Mouse (Mus musculus): ENCODE results near the gene Slc8a1. TPM values are rescaled to one million over a fixed set of nuclear protein-coding genes. Genes with fewer than 3 reads are reported as not detected.

Gene Slc8a1
- polyA plus RNA-seq, 1 experiment from 2014 or later = 9.2 TPM

- no peak overlapping the region for H3K4me3 ChIP-seq (ENCODE audit: low read depth, low read length)
- H3K27ac ChIP-seq (ENCODE audit: low read depth, low read length) = no peak overlapping the region
- H3K4me1 ChIP-seq (ENCODE audit: control insufficient read depth, insufficient read depth, low read length) = 0 out of 2 replicates have a peak, but pooled peaks cover 2% of the 10 kb centered on the region
- DNase-seq (ENCODE audit: low spot score) (no peak), ATAC-seq (no peak)
- WGBS = 83% methylated on average over 5 of the region's 5 CpGs
- H3K9me3 ChIP-seq (replicated peaks; ENCODE audit: control insufficient read depth, low read length) = no peaks in the 10 kb centered on the region
- no peak overlapping the region for H3K9ac ChIP-seq (ENCODE audit: low read length)
- H3K36me3 ChIP-seq (ENCODE audit: control insufficient read depth, insufficient read depth, low read length) = no peaks in the 10 kb centered on the region
- H3K4me2 ChIP-seq (ENCODE audit: low read length) = no peak overlapping the region
- no peaks in the 10 kb centered on the region for H3K27me3 ChIP-seq (replicated peaks; ENCODE audit: control insufficient read depth, insufficient read depth, low read length)
Observed at GRCm38 (mm10) chr17:81618461-81618860, 119.7 kb downstream of the Slc8a1 start.

- no peak overlapping the region for H3K9ac ChIP-seq (ENCODE audit: low read length)
- DNase-seq (ENCODE audit: low spot score) (peak; percentile 24), ATAC-seq (no peak)
- H3K4me2 ChIP-seq (ENCODE audit: low read length) = no peak overlapping the region
- no peak overlapping the region for H3K4me3 ChIP-seq (ENCODE audit: low read depth, low read length)
- no peaks in the 10 kb centered on the region for H3K27me3 ChIP-seq (replicated peaks; ENCODE audit: control insufficient read depth, insufficient read depth, low read length)
- 79% methylated on average over 4 of the region's 4 CpGs for WGBS
- 0 out of 2 replicates have a peak, but pooled peaks cover 2% of the 10 kb centered on the region for H3K4me1 ChIP-seq (ENCODE audit: control insufficient read depth, insufficient read depth, low read length)
- H3K36me3 ChIP-seq (ENCODE audit: control insufficient read depth, insufficient read depth, low read length) = no peaks in the 10 kb centered on the region
- H3K9me3 ChIP-seq (replicated peaks; ENCODE audit: control insufficient read depth, low read length) = no peaks in the 10 kb centered on the region
- H3K27ac ChIP-seq (ENCODE audit: low read depth, low read length) = no peak overlapping the region
Observed at GRCm38 (mm10) chr17:81616326-81616725, 121.9 kb downstream of the Slc8a1 start.

DNA sequence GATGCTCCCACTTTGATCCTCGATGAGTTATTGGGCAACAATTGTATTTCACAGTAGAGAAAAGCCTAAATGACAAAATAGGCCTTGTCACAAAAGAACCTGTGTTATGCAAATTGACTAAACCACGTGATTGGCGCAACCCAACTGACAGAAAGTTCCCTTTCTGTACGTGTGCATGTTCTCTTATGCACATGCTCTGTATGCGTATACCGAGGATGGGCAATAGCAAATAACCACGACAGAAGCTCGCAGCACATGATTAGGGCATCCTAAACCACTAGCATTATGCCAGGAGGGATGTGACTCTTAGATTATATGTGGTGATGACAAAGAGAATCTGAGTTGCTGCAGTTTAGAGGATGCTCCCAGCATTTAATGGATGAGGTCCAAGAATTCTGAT lies 122.8 kb downstream of the Slc8a1 start:
- Histone ChIP-seq H3K4me3 (ENCODE audit: low read depth, low read length) (no peak overlapping the region), H3K36me3 (ENCODE audit: control insufficient read depth, insufficient read depth, low read length) (no peaks in the 10 kb centered on the region), H3K4me2 (ENCODE audit: low read length) (no peak overlapping the region), H3K4me1 (ENCODE audit: control insufficient read depth, insufficient read depth, low read length) (no peaks in the 10 kb centered on the region), H3K9me3 (replicated peaks; ENCODE audit: control insufficient read depth, low read length) (no peaks in the 10 kb centered on the region), H3K27me3 (replicated peaks; ENCODE audit: control insufficient read depth, insufficient read depth, low read length) (no peaks in the 10 kb centered on the region), H3K9ac (ENCODE audit: low read length) (no peak overlapping the region), H3K27ac (ENCODE audit: low read depth, low read length) (no peak overlapping the region)
- ATAC-seq = no peak
- 80% methylated on average over 8 of the region's 8 CpGs for WGBS
- no peak for DNase-seq (ENCODE audit: low spot score)

- H3K4me2 ChIP-seq (ENCODE audit: low read length) = no peak overlapping the region
- H3K36me3 ChIP-seq (ENCODE audit: control insufficient read depth, insufficient read depth, low read length) = no peaks in the 10 kb centered on the region
Observed at GRCm38 (mm10) chr17:81607515-81607914, 130.7 kb downstream of the Slc8a1 start.

DNA sequence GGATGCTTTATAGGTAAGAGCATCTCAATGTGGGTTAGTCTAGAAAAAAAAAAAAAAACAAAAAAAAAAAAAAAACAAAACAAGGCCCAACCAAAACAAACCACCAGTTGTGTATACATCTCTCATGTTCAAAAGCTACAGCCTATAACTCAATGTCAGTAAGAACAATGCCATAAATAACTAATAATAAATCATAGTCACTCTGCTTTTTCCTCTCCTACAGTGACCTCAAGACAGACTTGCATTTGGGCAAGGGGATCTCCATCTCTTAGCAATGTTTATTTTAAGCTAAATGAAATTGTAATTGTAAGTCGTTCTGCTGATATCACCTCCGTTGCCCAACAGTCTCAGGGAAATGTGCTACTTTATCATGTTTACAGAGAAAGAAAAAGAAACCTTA lies 132.1 kb downstream of the Slc8a1 start:
- no peak overlapping the region for H3K9ac ChIP-seq (ENCODE audit: low read length)
- H3K27me3 ChIP-seq (replicated peaks; ENCODE audit: control insufficient read depth, insufficient read depth, low read length) = no peaks in the 10 kb centered on the region
- ATAC-seq = no peak
- DNase-seq (ENCODE audit: low spot score) = no peak
- H3K27ac ChIP-seq (ENCODE audit: low read depth, low read length) = no peak overlapping the region
- H3K4me3 ChIP-seq (ENCODE audit: low read depth, low read length) = no peak overlapping the region
- 97% methylated on average over 2 of the region's 2 CpGs for WGBS
- no peaks in the 10 kb centered on the region for H3K9me3 ChIP-seq (replicated peaks; ENCODE audit: control insufficient read depth, low read length)
- no peaks in the 10 kb centered on the region for H3K36me3 ChIP-seq (ENCODE audit: control insufficient read depth, insufficient read depth, low read length)
- no peaks in the 10 kb centered on the region for H3K4me1 ChIP-seq (ENCODE audit: control insufficient read depth, insufficient read depth, low read length)
- no peak overlapping the region for H3K4me2 ChIP-seq (ENCODE audit: low read length)

More at GRCm38 (mm10) chr17:81607515-81607914, 130.7 kb downstream of the Slc8a1 start:
- ATAC-seq (no peak), DNase-seq (ENCODE audit: low spot score) (no peak)
- Histone ChIP-seq H3K4me1 (ENCODE audit: control insufficient read depth, insufficient read depth, low read length) (no peaks in the 10 kb centered on the region), H3K9me3 (replicated peaks; ENCODE audit: control insufficient read depth, low read length) (no peaks in the 10 kb centered on the region), H3K27me3 (replicated peaks; ENCODE audit: control insufficient read depth, insufficient read depth, low read length) (no peaks in the 10 kb centered on the region), H3K27ac (ENCODE audit: low read depth, low read length) (no peak overlapping the region), H3K9ac (ENCODE audit: low read length) (no peak overlapping the region), H3K4me3 (ENCODE audit: low read depth, low read length) (no peak overlapping the region)
- whole genome bisulfite sequencing = 72% methylated on average over 3 of the region's 3 CpGs

- WGBS = 64% methylated on average over 4 of the region's 4 CpGs
- H3K4me2 ChIP-seq (ENCODE audit: low read length) = no peak overlapping the region
- H3K9ac ChIP-seq (ENCODE audit: low read length) = no peak overlapping the region
- DNase-seq (ENCODE audit: low spot score) (no peak), ATAC-seq (no peak)
- H3K36me3 ChIP-seq (ENCODE audit: control insufficient read depth, insufficient read depth, low read length) = no peaks in the 10 kb centered on the region
- H3K9me3 ChIP-seq (replicated peaks; ENCODE audit: control insufficient read depth, low read length) = no peaks in the 10 kb centered on the region
- H3K4me3 ChIP-seq (ENCODE audit: low read depth, low read length) = no peak overlapping the region
- H3K27ac ChIP-seq (ENCODE audit: low read depth, low read length) = no peak overlapping the region
- no peaks in the 10 kb centered on the region for H3K27me3 ChIP-seq (replicated peaks; ENCODE audit: control insufficient read depth, insufficient read depth, low read length)
- H3K4me1 ChIP-seq (ENCODE audit: control insufficient read depth, insufficient read depth, low read length) = no peaks in the 10 kb centered on the region
Observed at GRCm38 (mm10) chr17:81605219-81605660, 132.9 kb downstream of the Slc8a1 start.

DNA sequence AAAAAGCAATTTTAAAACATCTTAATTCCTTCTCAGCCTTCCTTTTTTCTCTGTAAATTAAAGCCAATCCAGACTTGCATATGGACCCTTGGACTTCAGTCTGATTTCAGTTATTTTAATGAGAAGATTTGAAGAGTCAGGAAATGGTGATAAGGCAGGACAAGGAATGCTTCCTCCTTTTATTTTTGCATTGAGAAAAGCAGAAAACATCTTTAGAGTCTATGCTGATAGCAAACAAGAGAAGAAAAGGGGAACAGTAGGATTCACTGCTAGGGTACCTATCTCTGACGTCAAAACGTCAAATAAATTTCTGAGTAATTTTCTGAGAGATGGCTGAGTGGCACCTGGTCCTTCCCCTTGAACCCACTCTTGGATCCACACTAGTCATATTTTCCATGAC lies 139.1 kb downstream of the Slc8a1 start:
- no peaks in the 10 kb centered on the region for H3K27me3 ChIP-seq (replicated peaks; ENCODE audit: control insufficient read depth, insufficient read depth, low read length)
- H3K36me3 ChIP-seq (ENCODE audit: control insufficient read depth, insufficient read depth, low read length) = no peaks in the 10 kb centered on the region
- H3K4me1 ChIP-seq (ENCODE audit: control insufficient read depth, insufficient read depth, low read length) = no peaks in the 10 kb centered on the region
- H3K27ac ChIP-seq (ENCODE audit: low read depth, low read length) = no peak overlapping the region
- H3K4me2 ChIP-seq (ENCODE audit: low read length) = no peak overlapping the region
- H3K9ac ChIP-seq (ENCODE audit: low read length) = no peak overlapping the region
- DNase-seq (ENCODE audit: low spot score) = no peak
- no peak overlapping the region for H3K4me3 ChIP-seq (ENCODE audit: low read depth, low read length)
- 89% methylated on average over 2 of the region's 2 CpGs for WGBS
- no peak for ATAC-seq
- no peaks in the 10 kb centered on the region for H3K9me3 ChIP-seq (replicated peaks; ENCODE audit: control insufficient read depth, low read length)

DNA sequence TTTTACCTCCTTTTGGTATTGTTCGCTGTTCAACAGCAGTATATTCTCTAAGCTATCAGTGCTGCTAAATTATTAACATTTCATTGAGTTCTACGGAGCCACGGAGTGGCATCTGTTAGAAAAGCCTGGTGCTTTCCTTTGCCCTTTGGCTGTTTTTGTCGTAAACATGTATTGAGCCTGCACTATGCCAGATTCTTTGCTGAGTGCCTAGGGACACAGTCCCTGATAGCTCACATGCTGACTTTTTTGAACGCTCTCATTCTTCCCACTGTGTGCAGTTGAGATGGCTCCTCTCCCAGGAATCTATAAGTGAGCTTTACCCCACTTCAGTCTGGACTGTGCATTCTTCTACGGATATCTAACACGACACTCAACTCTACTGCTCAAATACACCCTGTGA lies 148.4 kb downstream of the Slc8a1 start:
- H3K4me1 ChIP-seq (ENCODE audit: control insufficient read depth, insufficient read depth, low read length) = no peaks in the 10 kb centered on the region
- no peaks in the 10 kb centered on the region for H3K27me3 ChIP-seq (replicated peaks; ENCODE audit: control insufficient read depth, insufficient read depth, low read length)
- H3K4me3 ChIP-seq (ENCODE audit: low read depth, low read length) = no peak overlapping the region
- H3K36me3 ChIP-seq (ENCODE audit: control insufficient read depth, insufficient read depth, low read length) = no peaks in the 10 kb centered on the region
- WGBS = 78% methylated on average over 7 of the region's 7 CpGs
- ATAC-seq = no peak
- no peaks in the 10 kb centered on the region for H3K9me3 ChIP-seq (replicated peaks; ENCODE audit: control insufficient read depth, low read length)
- H3K27ac ChIP-seq (ENCODE audit: low read depth, low read length) = no peak overlapping the region
- H3K4me2 ChIP-seq (ENCODE audit: low read length) = no peak overlapping the region
- DNase-seq (ENCODE audit: low spot score) = no peak
- H3K9ac ChIP-seq (ENCODE audit: low read length) = no peak overlapping the region

DNA sequence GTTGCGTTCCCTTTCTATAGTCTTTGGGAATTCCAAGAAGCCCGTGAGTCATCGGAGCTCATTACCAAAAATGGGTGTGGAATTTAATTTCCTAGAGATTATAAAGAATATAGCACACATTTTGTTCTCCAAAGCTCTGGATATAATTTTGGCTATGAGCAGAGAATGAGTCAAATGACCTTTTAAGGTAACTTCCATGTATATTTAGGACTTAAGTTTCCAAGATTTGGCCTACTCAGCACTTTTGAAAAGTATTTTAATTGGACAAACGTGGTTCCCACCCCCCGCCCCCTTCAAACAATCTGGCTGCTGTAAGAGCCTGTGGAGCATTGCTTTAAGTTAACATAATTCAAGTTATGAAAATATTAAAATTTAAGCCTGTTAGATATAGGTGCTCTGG lies 151.4 kb downstream of the Slc8a1 start:
- Histone ChIP-seq H3K27ac (ENCODE audit: low read depth, low read length) (no peak overlapping the region), H3K4me1 (ENCODE audit: control insufficient read depth, insufficient read depth, low read length) (no peaks in the 10 kb centered on the region), H3K36me3 (ENCODE audit: control insufficient read depth, insufficient read depth, low read length) (no peaks in the 10 kb centered on the region), H3K27me3 (replicated peaks; ENCODE audit: control insufficient read depth, insufficient read depth, low read length) (no peaks in the 10 kb centered on the region), H3K4me2 (ENCODE audit: low read length) (no peak overlapping the region), H3K9me3 (replicated peaks; ENCODE audit: control insufficient read depth, low read length) (no peaks in the 10 kb centered on the region), H3K4me3 (ENCODE audit: low read depth, low read length) (no peak overlapping the region), H3K9ac (ENCODE audit: low read length) (no peak overlapping the region)
- ATAC-seq (no peak), DNase-seq (ENCODE audit: low spot score) (no peak)
- 92% methylated on average over 5 of the region's 5 CpGs for WGBS

Measured in forebrain, embryonic 14.5 days (tissue).